Mouse (Mus musculus) intestine, postnatal 0 days (tissue): ENCODE measurements around the gene Iqch. TPM values are rescaled to one million over a fixed set of nuclear protein-coding genes. Genes with fewer than 3 reads are reported as not detected.

Source experiments
- ATAC-seq: fragments of 200-750 bp; cut with Nextera tagmentation; 2 replicates; pipeline ENCODE4 v1.8.0; 2017; ENCODE audit warnings: mild to moderate bottlenecking, moderate TSS enrichment, moderate library complexity
- H3K27ac ChIP-seq: fragments of 300-500 bp; sonication (generic); 2 replicates; pipeline ENCODE4 v1.5.1; 2014; ENCODE audit warnings: mild to moderate bottlenecking, low read depth, low read length, moderate library complexity
- H3K27me3 ChIP-seq: fragments of 300-500 bp; sonication (generic); replicated peaks from 2 replicates; pipeline ENCODE4 v1.6.1; 2014; ENCODE audit warnings: low read length, mixed read lengths; ENCODE audit not compliant: control insufficient read depth, insufficient read depth
- H3K36me3 ChIP-seq: fragments of 300-500 bp; sonication (generic); 2 replicates; pipeline ENCODE4 v1.6.1; 2014; ENCODE audit warnings: mild to moderate bottlenecking, moderate library complexity; ENCODE audit not compliant: control insufficient read depth, insufficient read depth
- H3K4me1 ChIP-seq: fragments of 300-500 bp; sonication (generic); replicated peaks from 2 replicates; pipeline ENCODE4 v1.6.1; 2014; ENCODE audit warnings: antibody characterized with exemption, low read length, mixed read lengths; ENCODE audit not compliant: control insufficient read depth, insufficient read depth
- H3K4me2 ChIP-seq: fragments of 300-500 bp; sonication (generic); replicated peaks from 2 replicates; pipeline ENCODE4 v1.6.1; 2014; ENCODE audit warnings: low read depth, mild to moderate bottlenecking, moderate library complexity
- H3K4me3 ChIP-seq: fragments of 300-500 bp; sonication (generic); 2 replicates; pipeline ENCODE4 v1.5.1; 2014; ENCODE audit warnings: low read depth, low read length
- H3K9ac ChIP-seq: fragments of 300-500 bp; sonication (generic); 2 replicates; pipeline ENCODE4 v1.6.1; 2014; ENCODE audit warnings: mild to moderate bottlenecking, low read depth, low read length
- H3K9me3 ChIP-seq: fragments of 300-500 bp; sonication (generic); 2 replicates; pipeline ENCODE4 v1.6.1; 2016; ENCODE audit warnings: mixed run types; ENCODE audit not compliant: control insufficient read depth
- CTCF ChIP-seq: sonication (generic); IDR thresholded peaks from 2 replicates; pipeline ENCODE4 v1.5.1; 2016; ENCODE audit warnings: low read depth, mild to moderate bottlenecking, control low read depth, antibody characterized with exemption, moderate library complexity
- WGBS: fragments of 180-500 bp; shearing (Covaris S2); extraction: QIAGEN DNeasy Blood & Tissue Kit; methylation state at CpG from one replicate; pipeline ENCODE4 v1.1.7; 2014; 5-methylcytosine and 5-hydroxymethylcytosine counted together
- polyA plus RNA-seq: library from polyadenylated mRNA; unstranded; fragments of >200 nt; fragmentation: Nextera tagmentation; extraction: Ambion mirVana; gene quantifications from 2 replicates; pipeline ENCODE4 v1.2.1, GENCODE M21; 2015

Gene Iqch
- polyA plus RNA-seq, 1 experiment from 2014 or later: not detected

- peaks cover 11% of the 10 kb centered on the region; the same call in 1 of the 2 replicates for H3K4me1 ChIP-seq
- peak overlapping the region; percentile 91 for H3K27ac ChIP-seq
- 12% methylated on average over 8 of the region's 8 CpGs for WGBS
- no peak for ATAC-seq
- H3K36me3 ChIP-seq: no peaks in the 10 kb centered on the region
- no peaks in the 10 kb centered on the region for H3K9me3 ChIP-seq
- no peak for TF ChIP-seq CTCF
- peak overlapping the region; percentile 92 for H3K9ac ChIP-seq
- peak overlapping the region; percentile 88 for H3K4me2 ChIP-seq
- no peaks in the 10 kb centered on the region for H3K27me3 ChIP-seq
- peak overlapping the region; percentile 83 for H3K4me3 ChIP-seq
These were observed 224.1 kb downstream of the Iqch start for GRCm38 (mm10) chr9:63378174-63378573.

- Histone ChIP-seq H3K9me3 (no peaks in the 10 kb centered on the region), H3K36me3 (no peaks in the 10 kb centered on the region), H3K4me3 (peak within 1 kb of the TSS; percentile 83), H3K27ac (peak within 1 kb of the TSS; percentile 91), H3K27me3 (no peaks in the 10 kb centered on the region), H3K9ac (peak within 1 kb of the TSS; percentile 92), H3K4me1 (peaks cover 11% of the 10 kb centered on the region; the same call in 1 of the 2 replicates), H3K4me2 (peak within 1 kb of the TSS; percentile 88)
- ATAC-seq: peak; percentile 90
- under 1% methylated on average over 56 of the region's 58 CpGs for WGBS
- no peak for TF ChIP-seq CTCF
These were observed 224.8 kb downstream of the Iqch start, which contains the start of gene Map2k5 for GRCm38 (mm10) chr9:63377270-63378142. Gene Map2k5 (minus strand): TSS chr9:63377902.

GRCm38 (mm10) chr9:63373315-63373714 is 229.0 kb downstream of the Iqch start:
- ATAC-seq: no peak
- TF ChIP-seq CTCF: no peak
- Histone ChIP-seq H3K4me3 (no peak overlapping the region), H3K27ac (no peak overlapping the region), H3K4me2 (no peak overlapping the region), H3K4me1 (peaks cover 11% of the 10 kb centered on the region; the same call in 1 of the 2 replicates), H3K27me3 (no peaks in the 10 kb centered on the region), H3K9ac (no peak overlapping the region), H3K36me3 (peaks cover 5% of the 10 kb centered on the region; the same call in 1 of the 2 replicates), H3K9me3 (no peaks in the 10 kb centered on the region)
- 59% methylated on average over 2 of the region's 2 CpGs for WGBS

- no peak for TF ChIP-seq CTCF
- H3K36me3 ChIP-seq: peaks cover 5% of the 10 kb centered on the region; the same call in 1 of the 2 replicates
- 84% methylated on average over 8 of the region's 8 CpGs for WGBS
- no peak overlapping the region for H3K27ac ChIP-seq
- ATAC-seq: no peak
- no peaks in the 10 kb centered on the region for H3K27me3 ChIP-seq
- H3K4me3 ChIP-seq: no peak overlapping the region
- H3K4me1 ChIP-seq: peaks cover 11% of the 10 kb centered on the region; the same call in 1 of the 2 replicates
- H3K9me3 ChIP-seq: no peaks in the 10 kb centered on the region
- no peak overlapping the region for H3K4me2 ChIP-seq
- no peak overlapping the region for H3K9ac ChIP-seq
These were observed 229.8 kb downstream of the Iqch start for GRCm38 (mm10) chr9:63372541-63372940.

Other genes with a start within 250 kb of the Iqch start
- gene Map2k5, start 224.6 kb downstream of the Iqch start, polyA plus RNA-seq: 13.8 and 15.7 TPM in 2 replicates
- gene 2300009A05Rik, start 203.2 kb downstream of the Iqch start, polyA plus RNA-seq: 81.9 and 85.3 TPM in 2 replicates
- gene Aagab, start 167 bp upstream of the Iqch start, polyA plus RNA-seq: 26.1 and 26.5 TPM in 2 replicates
- 5.0 and 5.7 TPM in 2 replicates for gene Smad3, start 155.5 kb upstream of the Iqch start, polyA plus RNA-seq